Mouse (Mus musculus): ENCODE measurements around the gene Slc39a7. TPM values are rescaled to one million over a fixed set of nuclear protein-coding genes. Genes with fewer than 3 reads are reported as not detected.

Gene Slc39a7
- 10 to 100 TPM; 60.0 to 81.8 TPM for total RNA-seq (2023)

GRCm38 (mm10) chr17:34031465-34032173, at the start of gene Slc39a7, which contains the start of gene Rxrb:
TSS of gene Slc39a7 (minus strand) at chr17:34031682.
TSS of gene Rxrb (plus strand) at chr17:34031812.

DNA sequence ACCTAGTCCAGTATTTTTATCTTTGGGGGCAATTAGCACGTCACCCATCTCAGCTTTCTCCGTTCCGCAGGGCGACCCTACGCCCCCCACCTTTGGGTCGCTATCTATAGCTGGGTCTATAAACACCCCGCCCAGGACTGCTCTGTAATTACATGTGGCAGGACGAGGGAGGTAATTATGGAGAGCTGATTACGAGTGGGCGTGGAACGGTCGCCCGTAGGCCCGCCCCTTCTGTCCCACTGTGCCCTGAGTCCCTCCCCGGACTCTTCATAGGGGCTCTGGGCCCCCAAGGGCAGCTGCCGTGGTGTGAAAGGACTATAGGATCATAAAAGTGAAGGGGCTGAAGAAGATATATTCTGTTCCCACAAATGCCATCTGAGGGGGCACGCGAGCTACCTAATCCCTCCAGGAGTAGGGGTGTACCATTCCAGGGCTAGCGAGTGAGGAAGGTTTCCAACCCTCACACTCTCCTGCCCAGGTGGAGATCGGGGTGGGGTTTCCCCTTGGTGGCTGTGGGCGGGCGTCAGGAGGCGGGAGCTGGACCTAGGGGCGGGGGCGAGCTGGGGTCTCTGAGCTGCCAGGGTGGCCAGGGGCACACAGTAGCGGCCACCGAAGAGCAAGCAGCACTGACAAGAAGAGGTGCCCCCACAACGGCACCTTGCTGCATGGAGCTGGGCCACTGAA, 7.5 kb upstream of the Slc39a7 start, which contains the start of gene Col11a2:
Col11a2 (plus strand) TSS at position 560 of the 684 bp plus-strand sequence.

GRCm38 (mm10) chr17:34027656-34028223, 3.7 kb downstream of the Slc39a7 start, which contains the start of gene H2-Ke6:
TSS of gene H2-Ke6 (minus strand) at chr17:34028060.

DNA sequence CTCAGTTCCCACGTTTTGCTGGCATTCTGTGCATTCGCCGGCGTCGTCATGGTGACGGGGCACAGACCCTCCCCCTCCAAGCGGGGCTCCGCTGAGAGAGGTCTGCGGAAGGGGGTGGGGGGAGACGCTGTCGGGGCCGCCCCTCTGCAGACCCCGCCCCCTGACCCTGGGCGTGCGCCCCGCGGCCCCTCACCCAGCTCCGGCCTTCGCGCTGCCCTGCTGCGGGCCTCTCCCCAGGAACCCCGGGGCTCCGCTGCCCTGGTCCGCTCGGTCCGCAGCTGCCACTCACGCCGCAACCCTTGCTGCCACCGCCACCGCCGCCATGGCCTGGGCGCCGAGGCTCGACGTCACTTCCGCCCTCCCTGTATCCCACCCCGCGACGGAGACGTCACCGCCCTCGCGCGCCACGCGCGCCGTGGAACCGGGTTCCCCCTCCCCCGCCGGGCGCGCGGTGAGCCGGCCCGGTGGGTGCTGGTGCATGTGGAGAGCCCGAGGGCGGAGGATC, 7.1 kb downstream of the Slc39a7 start, which contains the start of gene Ring1:
Ring1 (minus strand) TSS at position 364 of the 505 bp plus-strand sequence.

DNA sequence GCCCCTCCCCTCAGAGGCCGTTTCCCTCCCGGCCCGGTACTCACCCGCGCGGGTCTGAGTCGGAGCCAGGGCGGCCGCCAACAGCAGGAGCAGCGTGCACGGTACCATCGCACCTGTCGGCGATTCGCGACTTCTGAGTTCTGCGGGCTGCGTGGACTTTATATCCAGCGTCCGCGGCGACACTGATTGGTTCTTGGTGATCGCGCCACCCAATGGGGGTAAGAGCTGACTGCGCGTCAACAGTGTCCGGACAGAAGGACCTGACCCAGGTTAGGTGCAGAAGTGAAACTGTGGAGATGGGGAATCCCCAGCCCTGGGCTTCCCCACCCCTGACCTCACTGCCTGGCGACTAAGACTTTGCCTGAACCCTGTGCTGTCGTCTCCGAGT, 31.3 kb downstream of the Slc39a7 start, which contains the start of gene H2-K1:
H2-K1 (minus strand) TSS at position 198 of the 388 bp plus-strand sequence.

Other genes with a start within 250 kb of the Slc39a7 start
- gene Angptl4, start 249.9 kb downstream of the Slc39a7 start, total RNA-seq (2023) = 1 to 10 TPM; 1.1 to 1.2 TPM
- gene Kank3, start 221.2 kb downstream of the Slc39a7 start, total RNA-seq (2023) = 1 to 10 TPM; 4.7 to 7.4 TPM
- gene Rps28, start 207.1 kb downstream of the Slc39a7 start, total RNA-seq (2023) = 1,000 to 10,000 TPM; 1,073 to 1,248 TPM
- gene Ndufa7, start 207.1 kb downstream of the Slc39a7 start, total RNA-seq (2023) = 100 to 1,000 TPM; 110 to 135 TPM
- 1 to 10 TPM; 1.1 to 1.5 TPM for gene Cd320, start 188.6 kb downstream of the Slc39a7 start, total RNA-seq (2023)
- not detected for gene Gm7029, start 157.8 kb downstream of the Slc39a7 start, total RNA-seq (2023)
- 10 to 100 TPM; 45.6 to 48.3 TPM for gene Kifc1, start 141.0 kb downstream of the Slc39a7 start, total RNA-seq (2023)
- under 1 TPM in 1 of 2 experiments, not detected in 1; 0.66 TPM for gene Platr17, start 126.5 kb downstream of the Slc39a7 start, total RNA-seq (2023)
- gene Daxx, start 122.3 kb downstream of the Slc39a7 start, total RNA-seq (2023) = 10 to 100 TPM; 42.9 to 43.9 TPM
- 100 to 1,000 TPM; 238 to 240 TPM for gene Tapbp, start 115.8 kb downstream of the Slc39a7 start, total RNA-seq (2023)
- 10 to 100 TPM; 32.0 to 36.2 TPM for gene Zbtb22, start 115.8 kb downstream of the Slc39a7 start, total RNA-seq (2023)
- gene Rgl2, start 102.1 kb downstream of the Slc39a7 start, total RNA-seq (2023) = 100 to 1,000 TPM; 208 to 226 TPM
- 10 to 100 TPM; 56.6 to 57.6 TPM for gene Pfdn6, start 91.3 kb downstream of the Slc39a7 start, total RNA-seq (2023)
- 10 to 100 TPM; 18.7 to 20.9 TPM for gene Wdr46, start 91.0 kb downstream of the Slc39a7 start, total RNA-seq (2023)
- gene B3galt4, start 80.2 kb downstream of the Slc39a7 start, total RNA-seq (2023) = 10 to 100 TPM; 10.7 to 12.0 TPM
- 10 to 100 TPM; 51.7 to 59.1 TPM for gene Vps52, start 75.9 kb downstream of the Slc39a7 start, total RNA-seq (2023)
- gene Rps18, start 75.7 kb downstream of the Slc39a7 start, total RNA-seq (2023) = 100 to 1,000 TPM; 438 to 472 TPM
- 100 to 1,000 TPM; 950 to 982 TPM for gene H2-K1, start 31.3 kb downstream of the Slc39a7 start, total RNA-seq (2023)
- gene Ring1, start 7.0 kb downstream of the Slc39a7 start, total RNA-seq (2023) = 10 to 100 TPM; 13.7 to 14.8 TPM
- gene H2-Ke6, start 3.6 kb downstream of the Slc39a7 start, total RNA-seq (2023) = 10 to 100 TPM; 69.5 to 70.9 TPM
- 10 to 100 TPM; 57.4 to 59.4 TPM for gene Rxrb, start 130 bp upstream of the Slc39a7 start, total RNA-seq (2023)
- 1 to 10 TPM; 4.2 to 7.9 TPM for gene Col11a2, start 7.8 kb upstream of the Slc39a7 start, total RNA-seq (2023)
- 1 to 10 TPM; 1.5 to 1.8 TPM for gene H2-Oa, start 60.7 kb upstream of the Slc39a7 start, total RNA-seq (2023)
- 10 to 100 TPM; 52.3 to 73.6 TPM for gene H2-DMa, start 87.9 kb upstream of the Slc39a7 start, total RNA-seq (2023)
- 100 to 1,000 TPM; 173 to 194 TPM for gene Brd2, start 91.0 kb upstream of the Slc39a7 start, total RNA-seq (2023)
- gene H2-DMb2, start 111.6 kb upstream of the Slc39a7 start, total RNA-seq (2023) = 10 to 100 TPM; 23.5 to 25.0 TPM
- gene H2-DMb1, start 121.4 kb upstream of the Slc39a7 start, total RNA-seq (2023) = 10 to 100 TPM; 34.0 to 36.4 TPM
- gene Tap1, start 155.9 kb upstream of the Slc39a7 start, total RNA-seq (2023) = 10 to 100 TPM; 52.6 to 57.7 TPM
- gene Psmb9, start 156.1 kb upstream of the Slc39a7 start, total RNA-seq (2023) = 10 to 100 TPM; 87.2 to 92.0 TPM
- 100 to 1,000 TPM in 1 of 2 experiments, 10 to 100 TPM in 1; 99.8 to 111 TPM for gene Psmb8, start 166.0 kb upstream of the Slc39a7 start, total RNA-seq (2023)
- 10 to 100 TPM; 71.9 to 84.9 TPM for gene Tap2, start 171.8 kb upstream of the Slc39a7 start, total RNA-seq (2023)
- gene H2-Ob, start 207.2 kb upstream of the Slc39a7 start, total RNA-seq (2023) = 1 to 10 TPM; 2.9 to 3.4 TPM
- 10 to 100 TPM; 45.1 to 87.0 TPM for gene H2-Ab1, start 226.0 kb upstream of the Slc39a7 start, total RNA-seq (2023)